Mouse (Mus musculus) thymus, postnatal 25 days (tissue): ENCODE measurements around the gene Ocel1.
"Not testable (repeated sequence)": the region's sequence is repeated elsewhere in the genome, so short reads cannot be mapped to it uniquely, and the experiment has no call there.

Experiments
- DNase-seq: peaks from one replicate; pipeline ENCODE4 v3.0.0; 2022

Gene Ocel1

GRCm38 (mm10) chr8:71371236-71371848 is at the start of gene Ocel1:
Ocel1 (plus strand) TSS chr8:71371298.
- DNase-seq: peak; percentile 97

- DNase-seq: no peak
Observed at GRCm38 (mm10) chr8:71322939-71323338, 48.2 kb upstream of the Ocel1 start.

- peak; percentile 43 for DNase-seq
Observed at GRCm38 (mm10) chr8:71324848-71325247, 46.2 kb upstream of the Ocel1 start.

GRCm38 (mm10) chr8:71337834-71338233 is 33.3 kb upstream of the Ocel1 start:
- DNase-seq: not testable (repeated sequence)

GRCm38 (mm10) chr8:71340625-71341024 is 30.5 kb upstream of the Ocel1 start:
- DNase-seq: peak; percentile 45

- DNase-seq: no peak
Observed at GRCm38 (mm10) chr8:71346581-71346980, 24.5 kb upstream of the Ocel1 start.

- DNase-seq: no peak
Observed at GRCm38 (mm10) chr8:71351117-71351516, 20.0 kb upstream of the Ocel1 start.

- no peak for DNase-seq
Observed at GRCm38 (mm10) chr8:71351520-71351919, 19.6 kb upstream of the Ocel1 start.

- no peak for DNase-seq
Observed at GRCm38 (mm10) chr8:71358026-71358425, 13.1 kb upstream of the Ocel1 start.

- DNase-seq: peak; percentile 93
Observed at GRCm38 (mm10) chr8:71366771-71367528, 4.1 kb upstream of the Ocel1 start, which contains the start of gene Use1. Use1 (plus strand) TSS chr8:71366848.

GRCm38 (mm10) chr8:71367529-71368176 is 3.4 kb upstream of the Ocel1 start:
- DNase-seq: no peak

- no peak for DNase-seq
Observed at GRCm38 (mm10) chr8:71368366-71368765, 2.7 kb upstream of the Ocel1 start.

GRCm38 (mm10) chr8:71369040-71369718 is 1.9 kb upstream of the Ocel1 start:
- DNase-seq: no peak

GRCm38 (mm10) chr8:71370711-71371235 is 325 bp upstream of the Ocel1 start:
- no peak for DNase-seq

- DNase-seq: no peak
Observed at GRCm38 (mm10) chr8:71372427-71372826, 1.3 kb downstream of the Ocel1 start.

- DNase-seq: no peak
Observed at GRCm38 (mm10) chr8:71373000-71373399, 1.9 kb downstream of the Ocel1 start.

- DNase-seq: no peak
Observed at GRCm38 (mm10) chr8:71374616-71375206, 3.6 kb downstream of the Ocel1 start.

- DNase-seq: peak; percentile 54
Observed at GRCm38 (mm10) chr8:71375581-71376422, 4.7 kb downstream of the Ocel1 start.

- no peak for DNase-seq
Observed at GRCm38 (mm10) chr8:71376423-71377030, 5.4 kb downstream of the Ocel1 start.

GRCm38 (mm10) chr8:71379008-71379407 is 7.9 kb downstream of the Ocel1 start:
- no peak for DNase-seq

- DNase-seq: no peak
Observed at GRCm38 (mm10) chr8:71379512-71380075, 8.5 kb downstream of the Ocel1 start.
